Mouse (Mus musculus): ENCODE measurements around the gene Tlx3. TPM values are rescaled to one million over a fixed set of nuclear protein-coding genes. Genes with fewer than 3 reads are reported as not detected.
A peak's percentile ranks its signal among the peaks of the same experiment; 100 is the strongest.

Gene Tlx3
- polyA plus RNA-seq, 1 experiment from 2014 or later: not detected

DNA sequence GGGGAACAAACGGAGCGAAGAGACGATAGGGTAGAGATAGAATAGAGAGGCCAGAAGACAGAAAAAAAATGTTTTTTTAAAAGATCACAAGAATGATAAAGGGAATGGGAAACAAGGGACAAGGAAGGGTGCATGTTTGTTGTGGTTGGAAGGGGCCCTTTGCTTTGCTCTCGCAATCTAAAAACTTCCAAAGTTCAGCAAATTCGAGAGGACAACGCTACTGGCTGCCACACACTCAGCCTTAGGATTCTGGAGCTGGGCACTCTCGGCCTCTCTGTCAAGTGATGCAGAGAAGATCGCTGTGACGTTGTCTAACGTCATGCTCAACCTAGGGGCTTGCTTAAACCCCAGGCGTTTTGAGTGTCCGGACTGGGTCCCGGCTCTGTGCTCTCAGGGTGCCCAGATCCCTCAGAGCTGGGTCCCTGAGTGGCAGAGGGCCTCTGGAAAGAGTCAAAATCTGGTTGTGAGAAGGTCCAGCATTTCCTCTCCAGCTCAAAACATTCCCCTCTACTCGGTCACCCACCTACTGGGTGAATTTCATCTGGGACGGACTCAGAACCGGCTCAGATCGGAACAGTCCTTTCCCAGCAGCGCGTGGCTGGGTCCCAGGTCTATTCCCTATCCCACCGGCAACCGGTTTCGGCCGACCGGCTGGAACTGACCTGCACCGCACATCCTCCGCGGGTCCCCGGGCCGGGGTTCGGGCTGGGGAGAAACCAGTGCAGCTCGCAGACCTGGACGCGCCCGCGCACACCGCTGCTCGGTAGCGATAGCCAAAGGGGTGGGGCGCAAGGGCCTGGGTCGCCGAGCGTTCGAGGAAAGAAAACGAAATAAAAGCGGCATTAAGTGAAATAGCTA, 3.3 kb downstream of the Tlx3 start:
- H3K27ac ChIP-seq (ENCODE audit: low read length): no peak overlapping the region
- peaks cover 11% of the 10 kb centered on the region for H3K4me1 ChIP-seq (ENCODE audit: control insufficient read depth, insufficient read depth, low read length)
- H3K9me3 ChIP-seq (replicated peaks; ENCODE audit: control insufficient read depth, low read length): peaks cover 7% of the 10 kb centered on the region; the same call in 1 of the 2 replicates
- H3K36me3 ChIP-seq (ENCODE audit: control insufficient read depth, insufficient read depth): no peaks in the 10 kb centered on the region
- H3K27me3 ChIP-seq (ENCODE audit: control insufficient read depth, insufficient read depth, low read length): peaks cover 91% of the 10 kb centered on the region
- peak overlapping the region; percentile 38 for H3K4me2 ChIP-seq (ENCODE audit: low read depth, low read length)
- no peak for ATAC-seq (replicated peaks; ENCODE audit: extremely low read depth, insufficient read depth, low FRiP score)
- WGBS: under 1% methylated on average over 45 of the region's 45 CpGs
- H3K9ac ChIP-seq (ENCODE audit: low read length): no peak overlapping the region
- H3K4me3 ChIP-seq (ENCODE audit: low read length): peak overlapping the region; percentile 29

DNA sequence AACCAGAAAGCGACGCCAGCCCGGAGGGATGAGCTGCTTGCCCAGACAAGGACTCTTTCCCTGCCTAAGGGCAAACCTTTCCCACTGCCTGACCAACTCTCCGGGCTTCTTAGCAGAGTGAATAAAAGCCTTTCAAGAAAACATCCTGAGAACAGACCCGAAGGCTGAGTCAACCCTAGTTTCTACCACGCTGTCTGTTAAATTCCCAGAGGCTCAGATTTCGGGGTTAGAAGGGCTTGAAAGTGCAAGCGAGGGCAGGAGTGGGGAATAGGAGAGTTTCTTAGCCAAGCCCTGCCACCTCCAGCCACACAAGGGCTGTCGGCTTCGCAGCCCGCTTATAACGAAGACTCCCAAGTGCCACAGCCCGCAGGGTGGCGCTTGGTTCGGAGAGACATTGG, 4.3 kb downstream of the Tlx3 start:
- Histone ChIP-seq H3K36me3 (ENCODE audit: control insufficient read depth, insufficient read depth) (no peaks in the 10 kb centered on the region), H3K4me1 (ENCODE audit: control insufficient read depth, insufficient read depth, low read length) (peaks cover 11% of the 10 kb centered on the region), H3K4me3 (ENCODE audit: low read length) (no peak overlapping the region), H3K9ac (ENCODE audit: low read length) (no peak overlapping the region), H3K27me3 (ENCODE audit: control insufficient read depth, insufficient read depth, low read length) (peaks cover 88% of the 10 kb centered on the region), H3K4me2 (ENCODE audit: low read depth, low read length) (no peak overlapping the region), H3K27ac (ENCODE audit: low read length) (no peak overlapping the region), H3K9me3 (replicated peaks; ENCODE audit: control insufficient read depth, low read length) (peaks cover 7% of the 10 kb centered on the region; the same call in 1 of the 2 replicates)
- no peak for ATAC-seq (replicated peaks; ENCODE audit: extremely low read depth, insufficient read depth, low FRiP score)
- 4% methylated on average over 15 of the region's 15 CpGs for WGBS

DNA sequence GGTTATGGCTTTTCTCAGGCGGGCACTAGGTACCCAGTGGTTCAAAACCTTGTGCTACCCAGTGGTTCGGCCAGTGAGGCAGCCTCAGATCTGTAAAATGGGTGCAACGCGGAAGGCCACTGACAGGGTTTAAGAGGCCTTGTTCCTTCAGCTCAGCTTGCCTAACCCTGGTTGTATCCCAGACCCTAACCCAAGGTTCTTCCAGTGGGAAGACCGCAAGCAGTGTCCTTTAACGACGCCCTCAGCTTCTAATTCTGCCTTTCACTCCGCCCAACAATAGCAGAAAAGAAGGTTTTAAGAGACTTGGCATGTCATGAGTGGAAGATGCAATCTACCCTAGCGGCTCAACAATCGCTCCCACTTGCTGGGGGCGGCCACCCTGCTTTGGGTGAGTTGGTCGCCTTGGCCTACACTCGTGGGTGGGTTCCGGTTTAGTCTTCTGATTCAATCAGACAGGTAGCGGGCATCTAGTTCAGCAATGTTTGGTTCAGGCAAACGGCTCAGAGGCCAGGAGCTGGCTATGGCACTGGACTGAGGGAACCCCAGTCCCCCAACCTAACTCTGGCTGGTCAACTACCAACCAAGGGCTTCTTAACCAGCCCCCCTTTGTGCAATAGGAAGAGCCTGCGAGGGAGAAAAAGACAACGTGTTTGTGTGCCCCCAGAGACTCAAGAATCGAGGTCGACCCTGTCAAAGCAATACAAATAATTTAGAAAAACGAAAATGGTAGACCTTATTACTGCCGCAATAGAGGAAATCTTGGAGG, 4.9 kb downstream of the Tlx3 start:
- H3K36me3 ChIP-seq (ENCODE audit: control insufficient read depth, insufficient read depth): no peaks in the 10 kb centered on the region
- ATAC-seq (replicated peaks; ENCODE audit: extremely low read depth, insufficient read depth, low FRiP score): no peak
- no peak overlapping the region for H3K27ac ChIP-seq (ENCODE audit: low read length)
- no peak overlapping the region for H3K4me3 ChIP-seq (ENCODE audit: low read length)
- 24% methylated on average over 22 of the region's 22 CpGs for WGBS
- H3K4me1 ChIP-seq (ENCODE audit: control insufficient read depth, insufficient read depth, low read length): peaks cover 11% of the 10 kb centered on the region
- H3K27me3 ChIP-seq (ENCODE audit: control insufficient read depth, insufficient read depth, low read length): peaks cover 89% of the 10 kb centered on the region
- H3K9me3 ChIP-seq (replicated peaks; ENCODE audit: control insufficient read depth, low read length): peaks cover 7% of the 10 kb centered on the region; the same call in 1 of the 2 replicates
- H3K9ac ChIP-seq (ENCODE audit: low read length): no peak overlapping the region
- H3K4me2 ChIP-seq (ENCODE audit: low read depth, low read length): no peak overlapping the region

DNA sequence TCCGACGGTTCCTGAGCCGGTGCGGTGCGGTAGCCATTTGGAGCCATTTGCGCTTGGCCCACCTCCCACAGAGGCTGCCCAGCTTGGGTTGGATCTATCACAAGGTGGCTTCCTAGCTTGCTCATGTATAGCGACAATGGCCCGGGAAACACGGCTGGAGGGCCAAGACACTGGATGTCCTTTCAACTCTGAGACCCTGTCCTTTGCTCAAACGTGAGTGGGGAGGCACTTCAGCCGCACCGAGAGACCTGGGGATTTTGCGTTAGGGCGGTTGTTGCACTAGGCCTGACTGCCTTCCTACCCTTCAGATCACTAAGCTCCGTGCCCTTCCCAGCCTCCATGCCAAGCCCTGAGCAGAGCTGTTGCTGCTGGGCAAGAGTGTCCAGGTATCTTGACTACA, 5.7 kb downstream of the Tlx3 start:
- Histone ChIP-seq H3K9me3 (replicated peaks; ENCODE audit: control insufficient read depth, low read length) (peaks cover 7% of the 10 kb centered on the region; the same call in 1 of the 2 replicates), H3K4me1 (ENCODE audit: control insufficient read depth, insufficient read depth, low read length) (peaks cover 11% of the 10 kb centered on the region), H3K9ac (ENCODE audit: low read length) (no peak overlapping the region), H3K4me3 (ENCODE audit: low read length) (no peak overlapping the region), H3K4me2 (ENCODE audit: low read depth, low read length) (no peak overlapping the region), H3K36me3 (ENCODE audit: control insufficient read depth, insufficient read depth) (no peaks in the 10 kb centered on the region), H3K27ac (ENCODE audit: low read length) (no peak overlapping the region), H3K27me3 (ENCODE audit: control insufficient read depth, insufficient read depth, low read length) (peaks cover 89% of the 10 kb centered on the region)
- 17% methylated on average over 15 of the region's 15 CpGs for WGBS
- no peak for ATAC-seq (replicated peaks; ENCODE audit: extremely low read depth, insufficient read depth, low FRiP score)

DNA sequence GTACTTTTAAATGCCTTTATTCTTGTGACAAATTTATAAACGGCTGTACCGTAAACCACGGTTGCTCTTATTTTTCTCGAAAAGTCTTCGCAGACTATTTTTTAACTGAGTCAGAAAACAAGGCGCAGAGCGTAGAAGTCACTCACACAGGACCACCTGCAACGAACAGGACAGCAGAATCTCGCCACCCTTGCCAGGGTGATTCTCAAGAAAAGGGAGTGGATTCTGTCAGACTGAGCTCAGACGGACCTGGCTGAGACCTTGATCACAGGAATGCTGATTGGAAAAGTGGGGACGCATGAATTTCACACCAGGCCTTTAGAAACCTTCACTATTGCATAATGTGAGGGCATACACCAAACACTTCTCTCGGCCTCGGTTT, 6.3 kb downstream of the Tlx3 start:
- WGBS: 32% methylated on average over 13 of the region's 13 CpGs
- H3K27ac ChIP-seq (ENCODE audit: low read length): no peak overlapping the region
- H3K4me3 ChIP-seq (ENCODE audit: low read length): no peak overlapping the region
- H3K36me3 ChIP-seq (ENCODE audit: control insufficient read depth, insufficient read depth): no peaks in the 10 kb centered on the region
- no peak overlapping the region for H3K4me2 ChIP-seq (ENCODE audit: low read depth, low read length)
- peaks cover 84% of the 10 kb centered on the region for H3K27me3 ChIP-seq (ENCODE audit: control insufficient read depth, insufficient read depth, low read length)
- H3K9ac ChIP-seq (ENCODE audit: low read length): no peak overlapping the region
- ATAC-seq (replicated peaks; ENCODE audit: extremely low read depth, insufficient read depth, low FRiP score): no peak
- H3K9me3 ChIP-seq (replicated peaks; ENCODE audit: control insufficient read depth, low read length): peaks cover 7% of the 10 kb centered on the region; the same call in 1 of the 2 replicates
- peaks cover 11% of the 10 kb centered on the region for H3K4me1 ChIP-seq (ENCODE audit: control insufficient read depth, insufficient read depth, low read length)

DNA sequence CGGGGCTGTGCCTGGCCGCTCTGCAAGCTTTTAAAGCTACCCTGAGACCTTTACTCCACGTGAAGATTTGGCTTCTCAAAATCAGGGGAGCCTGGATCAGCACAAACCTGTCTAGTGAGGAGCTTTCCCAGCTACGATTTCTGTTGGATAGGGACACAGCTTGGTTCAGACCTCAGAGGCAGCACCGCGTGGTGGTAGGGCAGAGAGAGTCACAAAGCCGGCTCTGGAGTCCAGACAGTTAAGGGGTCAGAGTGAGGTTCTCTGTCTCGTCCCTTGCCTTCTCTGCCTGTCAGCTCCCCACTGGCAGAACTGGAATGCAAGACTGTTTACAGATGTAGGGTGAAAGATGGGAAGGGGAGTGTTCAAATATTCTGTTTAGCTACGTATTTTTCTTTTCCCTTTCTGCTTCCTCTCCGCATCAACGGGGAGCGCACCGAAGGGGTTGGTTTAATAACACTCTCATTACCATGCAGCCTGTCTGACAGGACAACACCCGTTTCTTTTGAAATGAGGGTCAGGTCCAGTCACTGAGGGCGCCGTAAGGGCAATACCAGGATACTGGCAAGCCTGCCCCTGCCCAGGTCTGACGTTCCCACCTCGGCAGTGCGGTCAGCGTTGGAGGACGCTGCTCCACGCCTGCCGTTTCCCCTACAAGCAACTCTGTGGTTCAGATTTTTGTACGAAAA, 6.8 kb downstream of the Tlx3 start:
- WGBS: 11% methylated on average over 24 of the region's 24 CpGs

DNA sequence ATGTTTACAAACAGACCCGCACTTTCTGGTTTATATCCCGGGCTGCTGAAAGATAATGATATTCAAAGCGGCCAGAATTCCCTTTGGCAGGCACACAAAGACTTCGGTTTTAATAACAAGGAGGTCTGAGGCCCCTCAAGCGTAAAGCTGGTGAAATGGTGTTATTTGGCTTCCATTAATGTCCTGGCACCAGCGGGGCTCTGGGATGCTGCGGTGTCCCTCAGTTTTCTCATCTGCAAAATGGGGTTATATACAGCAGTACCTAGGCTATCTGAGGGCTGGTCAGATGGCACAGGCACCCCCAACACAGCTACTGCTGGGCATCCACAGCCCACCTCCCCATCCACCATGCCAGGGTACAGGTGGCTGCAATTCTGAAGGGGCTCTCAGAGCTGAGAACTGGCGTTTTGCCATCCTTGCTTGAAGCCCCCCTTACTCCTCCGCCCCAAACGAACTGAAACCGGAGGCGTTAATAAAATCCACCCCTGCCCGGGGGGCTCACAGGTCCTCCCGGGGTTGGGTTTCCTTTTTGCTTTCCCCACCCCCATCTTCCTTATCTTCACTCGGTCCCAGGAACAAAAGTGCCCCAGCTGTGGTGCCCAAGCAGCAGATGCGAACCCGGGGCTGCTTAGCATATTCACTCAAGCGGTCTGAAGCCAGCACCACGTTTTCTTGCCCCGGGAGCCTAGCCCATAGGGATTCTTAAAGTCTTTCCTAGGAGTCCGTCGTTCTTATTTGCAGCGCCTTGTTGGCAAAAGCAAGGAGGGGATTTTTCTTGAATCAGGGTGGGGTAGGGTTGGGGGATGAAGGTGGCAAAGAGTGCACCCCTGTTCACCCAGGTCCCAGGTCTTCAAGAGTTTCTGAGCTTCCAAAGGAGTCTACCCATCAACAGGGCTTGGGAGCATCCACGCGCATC, 7.6 kb downstream of the Tlx3 start:
- H3K4me2 ChIP-seq (ENCODE audit: low read depth, low read length): no peak overlapping the region
- peaks cover 82% of the 10 kb centered on the region for H3K27me3 ChIP-seq (ENCODE audit: control insufficient read depth, insufficient read depth, low read length)
- no peak for ATAC-seq (replicated peaks; ENCODE audit: extremely low read depth, insufficient read depth, low FRiP score)
- no peak overlapping the region for H3K9ac ChIP-seq (ENCODE audit: low read length)
- WGBS: 4% methylated on average over 25 of the region's 25 CpGs
- H3K9me3 ChIP-seq (replicated peaks; ENCODE audit: control insufficient read depth, low read length): peaks cover 7% of the 10 kb centered on the region; the same call in 1 of the 2 replicates
- no peaks in the 10 kb centered on the region for H3K36me3 ChIP-seq (ENCODE audit: control insufficient read depth, insufficient read depth)
- H3K27ac ChIP-seq (ENCODE audit: low read length): no peak overlapping the region
- peaks cover 5% of the 10 kb centered on the region for H3K4me1 ChIP-seq (ENCODE audit: control insufficient read depth, insufficient read depth, low read length)
- no peak overlapping the region for H3K4me3 ChIP-seq (ENCODE audit: low read length)

More for the DNA sequence above, 6.8 kb downstream of the Tlx3 start:
- peaks cover 83% of the 10 kb centered on the region for H3K27me3 ChIP-seq (ENCODE audit: control insufficient read depth, insufficient read depth, low read length)
- ATAC-seq (replicated peaks; ENCODE audit: extremely low read depth, insufficient read depth, low FRiP score): no peak
- H3K4me1 ChIP-seq (ENCODE audit: control insufficient read depth, insufficient read depth, low read length): peaks cover 11% of the 10 kb centered on the region
- H3K9me3 ChIP-seq (replicated peaks; ENCODE audit: control insufficient read depth, low read length): peaks cover 7% of the 10 kb centered on the region; the same call in 1 of the 2 replicates
- no peak overlapping the region for H3K4me3 ChIP-seq (ENCODE audit: low read length)
- no peak overlapping the region for H3K9ac ChIP-seq (ENCODE audit: low read length)
- H3K36me3 ChIP-seq (ENCODE audit: control insufficient read depth, insufficient read depth): no peaks in the 10 kb centered on the region
- H3K27ac ChIP-seq (ENCODE audit: low read length): no peak overlapping the region
- no peak overlapping the region for H3K4me2 ChIP-seq (ENCODE audit: low read depth, low read length)

DNA sequence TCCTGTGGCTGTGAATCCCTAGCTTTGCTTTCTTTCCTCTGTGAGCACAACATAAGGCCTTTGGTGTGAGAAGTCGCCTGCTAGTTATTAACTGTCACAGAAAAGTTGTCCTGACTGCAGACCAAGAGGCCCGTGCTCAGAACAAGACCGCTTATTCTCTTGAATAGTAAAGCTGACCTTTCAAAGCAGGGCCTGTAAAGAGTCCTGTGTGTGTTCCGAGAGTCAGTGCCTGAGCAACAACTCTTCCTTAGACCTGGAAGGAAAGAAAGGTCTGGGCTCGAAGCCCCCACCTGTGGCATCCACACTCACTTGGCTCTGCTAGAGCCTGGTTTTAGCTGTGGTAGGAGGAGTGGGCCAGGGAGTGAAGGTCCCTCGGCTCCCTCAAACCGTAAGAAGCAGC, 8.3 kb downstream of the Tlx3 start:
- H3K4me2 ChIP-seq (ENCODE audit: low read depth, low read length): no peak overlapping the region
- no peaks in the 10 kb centered on the region for H3K36me3 ChIP-seq (ENCODE audit: control insufficient read depth, insufficient read depth)
- H3K4me3 ChIP-seq (ENCODE audit: low read length): no peak overlapping the region
- peaks cover 81% of the 10 kb centered on the region for H3K27me3 ChIP-seq (ENCODE audit: control insufficient read depth, insufficient read depth, low read length)
- no peak for ATAC-seq (replicated peaks; ENCODE audit: extremely low read depth, insufficient read depth, low FRiP score)
- WGBS: 30% methylated on average over 7 of the region's 7 CpGs
- no peaks in the 10 kb centered on the region for H3K4me1 ChIP-seq (ENCODE audit: control insufficient read depth, insufficient read depth, low read length)
- H3K27ac ChIP-seq (ENCODE audit: low read length): no peak overlapping the region
- H3K9ac ChIP-seq (ENCODE audit: low read length): no peak overlapping the region
- peaks cover 7% of the 10 kb centered on the region; the same call in 1 of the 2 replicates for H3K9me3 ChIP-seq (replicated peaks; ENCODE audit: control insufficient read depth, low read length)
